Mouse (Mus musculus) neural tube, embryonic 12.5 days (tissue): ENCODE measurements around the gene Vwa3a. TPM values are rescaled to one million over a fixed set of nuclear protein-coding genes. Genes with fewer than 3 reads are reported as not detected.
"Not testable (repeated sequence)": the region's sequence is repeated elsewhere in the genome, so short reads cannot be mapped to it uniquely, and the experiment has no call there.

ENCODE experiments used
- ATAC-seq: fragments of 200-750 bp; cut with Nextera tagmentation; 2 replicates; pipeline ENCODE4 v1.8.0; 2017; ENCODE audit warnings: low read depth, mild to moderate bottlenecking, moderate TSS enrichment, moderate library complexity; ENCODE audit not compliant: low FRiP score
- H3K27ac ChIP-seq: fragments of 300-500 bp; sonication (generic); 2 replicates; pipeline ENCODE4 v1.5.1; 2016
- H3K27me3 ChIP-seq: fragments of 300-500 bp; sonication (generic); replicated peaks from 2 replicates; pipeline ENCODE4 v1.6.1; 2016; ENCODE audit warnings: mild to moderate bottlenecking
- H3K36me3 ChIP-seq: fragments of 300-500 bp; sonication (generic); 2 replicates; pipeline ENCODE4 v1.6.1; 2016; ENCODE audit warnings: mild to moderate bottlenecking
- H3K4me1 ChIP-seq: fragments of 300-500 bp; sonication (generic); 2 replicates; pipeline ENCODE4 v1.6.1; 2016
- H3K4me2 ChIP-seq: fragments of 300-500 bp; sonication (generic); replicated peaks from 2 replicates; pipeline ENCODE4 v1.6.1; 2016; ENCODE audit warnings: mild to moderate bottlenecking
- H3K4me3 ChIP-seq: fragments of 300-500 bp; sonication (generic); 2 replicates; pipeline ENCODE4 v1.5.1; 2016
- H3K9ac ChIP-seq: fragments of 300-500 bp; sonication (generic); 2 replicates; pipeline ENCODE4 v1.6.1; 2016; ENCODE audit warnings: mild to moderate bottlenecking
- H3K9me3 ChIP-seq: fragments of 300-500 bp; sonication (generic); 2 replicates; pipeline ENCODE4 v1.6.1; 2016; ENCODE audit warnings: mild to moderate bottlenecking
- WGBS: fragments of 180-500 bp; shearing (Covaris S2); methylation state at CpG from one replicate; pipeline ENCODE4 v1.1.7; 2016; 5-methylcytosine and 5-hydroxymethylcytosine counted together
- polyA plus RNA-seq: library from polyadenylated mRNA; unstranded; fragments of >200 nt; fragmentation: Nextera tagmentation; extraction: Ambion mirVana; gene quantifications from 2 replicates; pipeline ENCODE4 v1.2.1, GENCODE M21; 2016

Gene Vwa3a
- polyA plus RNA-seq = 0.28 and 0.50 TPM in 2 replicates

DNA sequence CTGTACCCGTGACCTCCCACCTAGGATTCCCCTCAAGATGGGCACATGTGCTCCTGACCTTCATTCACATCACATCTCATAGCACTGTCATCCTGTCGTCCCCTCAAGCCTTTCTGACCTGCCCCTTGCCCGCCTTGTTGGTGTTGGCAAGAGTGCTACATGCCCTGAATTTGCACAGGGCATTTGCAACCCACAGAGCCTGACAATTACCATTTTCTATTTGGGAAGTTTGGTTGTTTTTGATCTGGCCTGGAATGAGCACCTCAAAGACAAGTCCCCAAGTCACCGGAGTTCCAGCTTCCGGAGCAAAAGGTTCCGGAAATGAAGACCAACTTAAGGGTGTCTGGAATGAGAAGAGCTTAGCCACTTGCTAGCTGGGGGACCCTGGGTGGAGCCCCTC is at the start of gene Vwa3a:
Vwa3a (plus strand) TSS at position 301 of the 400 bp plus-strand sequence.
- 0 out of 2 replicates have a peak, but pooled peaks cover 6% of the 10 kb centered on the region for H3K4me1 ChIP-seq
- no peak within 1 kb of the TSS for H3K27ac ChIP-seq
- no peak for ATAC-seq
- no peaks in the 10 kb centered on the region for H3K9me3 ChIP-seq
- H3K9ac ChIP-seq = no peak within 1 kb of the TSS
- H3K4me2 ChIP-seq = no peak within 1 kb of the TSS
- H3K4me3 ChIP-seq = no peak within 1 kb of the TSS
- H3K27me3 ChIP-seq = no peaks in the 10 kb centered on the region
- H3K36me3 ChIP-seq = peaks cover 10% of the 10 kb centered on the region
- 80% methylated on average over 6 of the region's 6 CpGs for WGBS

DNA sequence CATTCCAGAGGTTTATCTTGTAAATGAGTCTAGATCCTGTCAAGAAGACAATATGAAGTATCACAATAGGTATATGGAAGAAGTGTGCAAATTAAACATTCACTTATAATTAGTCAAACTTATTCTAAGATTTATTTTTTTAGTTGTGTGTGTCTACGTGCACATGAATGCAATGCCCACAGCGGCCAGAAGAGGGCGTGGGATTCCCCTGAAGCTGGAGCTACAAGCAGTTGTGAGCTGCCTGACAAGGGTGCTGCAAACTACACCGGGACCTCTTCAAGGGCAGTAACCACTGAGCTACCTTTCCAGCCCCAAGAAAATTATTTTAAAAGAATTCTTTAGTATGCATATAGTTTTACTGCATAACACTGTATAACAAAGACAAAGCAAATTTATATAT is 48.5 kb upstream of the Vwa3a start:
- Histone ChIP-seq H3K9ac (no peak overlapping the region), H3K4me3 (no peak overlapping the region), H3K27me3 (no peaks in the 10 kb centered on the region), H3K36me3 (peaks cover 5% of the 10 kb centered on the region; the same call in 1 of the 2 replicates), H3K4me1 (peaks cover 4% of the 10 kb centered on the region; the same call in 1 of the 2 replicates), H3K4me2 (no peak overlapping the region), H3K9me3 (no peaks in the 10 kb centered on the region), H3K27ac (no peak overlapping the region)
- ATAC-seq = no peak
- 81% methylated on average over 4 of the region's 4 CpGs for WGBS

DNA sequence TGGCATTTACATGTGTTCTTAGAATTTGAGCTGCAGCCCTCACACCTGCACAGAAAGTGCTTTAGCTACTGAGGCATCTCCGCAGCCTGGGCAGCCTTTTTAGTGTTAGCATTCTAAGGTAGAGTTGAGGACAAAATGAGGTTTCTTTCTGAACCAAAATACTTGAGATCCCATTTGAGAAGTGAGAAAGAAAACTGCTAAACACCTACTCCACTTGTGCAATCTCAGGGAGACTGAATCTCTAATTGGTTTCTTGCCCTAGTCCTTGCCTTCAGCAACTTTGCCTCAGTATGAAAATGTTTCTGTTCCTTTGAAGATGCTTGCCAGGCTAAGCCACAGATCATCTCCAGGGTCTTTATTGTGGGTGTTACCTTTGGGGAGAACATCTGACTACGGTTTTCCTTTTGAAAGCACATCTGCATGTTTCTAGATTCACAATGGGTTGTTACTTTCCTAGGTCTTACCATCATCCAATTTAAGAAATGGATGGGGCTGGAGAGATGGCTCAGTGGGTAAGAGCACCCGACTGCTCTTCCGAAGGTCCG is 45.2 kb upstream of the Vwa3a start:
- H3K27ac ChIP-seq = no peak overlapping the region
- no peak overlapping the region for H3K4me2 ChIP-seq
- H3K36me3 ChIP-seq = peaks cover 5% of the 10 kb centered on the region; the same call in 1 of the 2 replicates
- H3K9me3 ChIP-seq = no peaks in the 10 kb centered on the region
- no peak overlapping the region for H3K9ac ChIP-seq
- no peaks in the 10 kb centered on the region for H3K27me3 ChIP-seq
- 93% methylated on average over 5 of the region's 5 CpGs for WGBS
- no peak overlapping the region for H3K4me3 ChIP-seq
- no peak for ATAC-seq
- H3K4me1 ChIP-seq = peaks cover 4% of the 10 kb centered on the region; the same call in 1 of the 2 replicates

DNA sequence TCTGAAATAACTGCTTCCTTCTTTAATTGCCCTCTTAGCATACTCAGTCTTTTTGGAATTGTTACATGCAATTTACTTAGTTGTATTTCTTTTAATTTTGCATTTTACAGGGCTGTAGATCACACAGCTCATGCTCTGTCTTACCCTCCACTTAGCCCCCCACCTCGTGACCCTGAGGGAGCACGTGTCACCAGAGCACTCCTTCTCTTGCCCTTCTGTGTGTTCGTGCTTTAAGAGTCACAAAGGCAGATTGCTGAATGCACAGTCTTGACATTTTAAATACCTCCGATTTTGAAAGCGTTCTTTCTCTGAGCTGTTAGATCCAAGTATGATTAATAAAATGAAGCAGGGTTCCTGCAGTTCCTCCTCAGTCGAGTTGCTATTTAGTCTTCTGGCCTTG is 43.9 kb upstream of the Vwa3a start:
- Histone ChIP-seq H3K9ac (no peak overlapping the region), H3K9me3 (no peaks in the 10 kb centered on the region), H3K4me1 (peaks cover 4% of the 10 kb centered on the region; the same call in 1 of the 2 replicates), H3K27me3 (no peaks in the 10 kb centered on the region), H3K4me3 (no peak overlapping the region), H3K4me2 (no peak overlapping the region), H3K36me3 (peaks cover 5% of the 10 kb centered on the region; the same call in 1 of the 2 replicates), H3K27ac (no peak overlapping the region)
- no peak for ATAC-seq
- 15% methylated on average over 6 of the region's 6 CpGs for WGBS

DNA sequence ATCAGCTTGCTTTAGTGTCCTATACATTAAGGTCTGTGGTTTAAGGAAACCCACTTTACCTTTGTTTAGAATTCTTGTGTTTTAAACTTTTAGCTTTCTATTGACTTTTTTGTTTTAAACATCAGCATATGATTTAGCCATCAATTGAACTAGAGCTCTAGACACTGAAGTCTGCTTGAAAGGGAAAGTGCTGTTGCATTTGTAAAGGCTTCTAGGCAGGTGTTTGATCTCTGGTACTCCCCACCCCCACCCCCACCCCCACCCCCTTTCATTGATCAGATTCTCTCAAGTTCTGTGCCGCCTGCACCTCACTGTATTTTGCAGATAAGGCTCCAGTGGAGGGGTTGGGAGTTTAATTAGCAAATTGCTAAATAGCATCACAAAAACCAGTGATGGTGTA is 43.5 kb upstream of the Vwa3a start:
- Histone ChIP-seq H3K9ac (no peak overlapping the region), H3K4me1 (peaks cover 4% of the 10 kb centered on the region; the same call in 1 of the 2 replicates), H3K27ac (no peak overlapping the region), H3K36me3 (peaks cover 5% of the 10 kb centered on the region; the same call in 1 of the 2 replicates), H3K4me3 (no peak overlapping the region), H3K27me3 (no peaks in the 10 kb centered on the region), H3K9me3 (no peaks in the 10 kb centered on the region), H3K4me2 (no peak overlapping the region)
- ATAC-seq = no peak
- WGBS = 59% methylated on average over 1 of the region's 1 CpGs

DNA sequence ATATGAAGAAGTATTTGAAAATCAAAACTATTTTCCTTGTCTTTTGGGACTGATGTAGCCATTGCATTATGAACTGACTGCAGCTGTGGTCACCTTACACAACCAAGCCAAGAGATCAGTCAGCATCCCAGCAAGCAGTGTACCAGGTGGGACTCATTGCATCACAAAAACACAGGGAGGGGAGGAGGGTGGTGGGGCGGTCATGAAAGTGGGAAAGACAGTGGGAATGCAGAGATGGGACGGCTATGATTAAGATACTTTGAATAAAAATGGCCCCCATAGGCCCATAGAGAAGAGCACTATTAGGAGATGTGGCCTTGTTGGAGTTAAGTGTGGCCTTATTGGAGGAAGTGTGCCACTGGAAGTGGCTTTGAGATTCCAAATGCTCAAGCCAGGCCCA is 42.8 kb upstream of the Vwa3a start:
- Histone ChIP-seq H3K9ac (no peak overlapping the region), H3K4me3 (no peak overlapping the region), H3K27me3 (no peaks in the 10 kb centered on the region), H3K36me3 (peaks cover 5% of the 10 kb centered on the region; the same call in 1 of the 2 replicates), H3K4me2 (no peak overlapping the region), H3K4me1 (peaks cover 4% of the 10 kb centered on the region; the same call in 1 of the 2 replicates), H3K9me3 (no peaks in the 10 kb centered on the region), H3K27ac (no peak overlapping the region)
- 82% methylated on average over 2 of the region's 2 CpGs for WGBS
- no peak for ATAC-seq

DNA sequence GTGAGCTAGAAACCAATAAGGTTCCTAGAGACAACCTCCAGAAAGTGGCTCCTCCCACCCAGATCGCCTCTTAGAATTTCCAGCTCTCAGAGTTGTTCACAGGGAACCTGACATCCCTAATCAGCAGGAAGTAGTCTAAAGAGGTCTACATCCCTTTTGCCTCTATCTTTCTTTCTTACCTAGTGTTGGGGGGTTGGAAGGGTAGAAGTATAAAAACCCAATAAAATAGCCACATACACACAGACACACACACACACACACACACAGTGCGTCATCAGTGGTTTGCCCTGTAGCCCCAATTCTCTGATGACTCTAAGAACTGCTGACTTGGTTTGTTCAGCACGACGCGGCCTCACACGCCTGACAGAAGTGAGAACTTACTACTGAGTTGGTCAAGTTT is 39.5 kb upstream of the Vwa3a start:
- no peaks in the 10 kb centered on the region for H3K9me3 ChIP-seq
- H3K9ac ChIP-seq = no peak overlapping the region
- 91% methylated on average over 6 of the region's 6 CpGs for WGBS
- no peaks in the 10 kb centered on the region for H3K27me3 ChIP-seq
- H3K4me1 ChIP-seq = peaks cover 4% of the 10 kb centered on the region; the same call in 1 of the 2 replicates
- ATAC-seq = no peak
- H3K4me3 ChIP-seq = no peak overlapping the region
- no peaks in the 10 kb centered on the region for H3K36me3 ChIP-seq
- no peak overlapping the region for H3K27ac ChIP-seq
- H3K4me2 ChIP-seq = no peak overlapping the region

DNA sequence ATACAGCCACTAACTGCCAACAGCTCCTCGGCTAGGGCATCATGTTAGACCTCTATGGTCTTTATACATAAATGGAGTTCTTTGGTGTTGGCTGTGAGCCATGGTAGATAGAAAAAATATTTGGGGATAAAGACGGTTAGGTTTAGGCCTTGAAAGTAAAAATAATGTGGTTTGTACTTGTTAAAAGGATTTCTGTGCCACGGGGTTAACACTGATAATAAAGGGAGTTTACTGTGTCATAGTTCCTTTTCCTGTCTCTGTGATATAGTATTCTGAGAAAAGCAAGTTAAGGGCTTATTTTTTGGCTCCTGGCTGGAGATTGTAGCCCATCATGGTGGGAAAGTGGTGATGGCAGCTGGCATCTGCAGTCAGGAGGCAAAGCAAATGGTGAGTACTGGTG is 35.2 kb upstream of the Vwa3a start:
- no peak overlapping the region for H3K4me3 ChIP-seq
- ATAC-seq = no peak
- no peaks in the 10 kb centered on the region for H3K27me3 ChIP-seq
- 90% methylated on average over 3 of the region's 3 CpGs for WGBS
- no peak overlapping the region for H3K27ac ChIP-seq
- no peaks in the 10 kb centered on the region for H3K9me3 ChIP-seq
- no peak overlapping the region for H3K4me2 ChIP-seq
- no peaks in the 10 kb centered on the region for H3K36me3 ChIP-seq
- H3K9ac ChIP-seq = no peak overlapping the region
- no peaks in the 10 kb centered on the region for H3K4me1 ChIP-seq

DNA sequence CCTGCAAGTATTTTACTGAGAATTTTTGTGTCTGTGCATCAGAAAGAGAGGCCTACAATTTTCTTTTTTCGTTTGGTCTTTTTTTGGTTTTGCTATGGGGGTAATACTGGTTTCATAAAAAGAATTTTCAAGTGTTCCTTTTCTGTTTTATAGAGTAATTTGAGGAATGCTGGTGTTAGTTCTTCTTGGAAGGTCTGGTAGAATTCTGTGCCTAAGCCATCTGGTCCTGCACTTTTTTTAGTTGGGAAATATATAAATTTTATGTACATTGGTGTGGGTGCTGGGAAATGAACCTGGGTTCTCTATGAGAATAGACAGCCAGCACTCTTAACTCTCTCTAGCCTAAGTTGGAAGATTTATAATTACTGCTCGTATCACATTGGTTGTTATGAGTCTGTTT is 27.0 kb upstream of the Vwa3a start:
- Histone ChIP-seq H3K36me3 (no peaks in the 10 kb centered on the region), H3K4me2 (no peak overlapping the region), H3K27me3 (no peaks in the 10 kb centered on the region), H3K27ac (no peak overlapping the region), H3K4me1 (no peaks in the 10 kb centered on the region), H3K9me3 (no peaks in the 10 kb centered on the region), H3K4me3 (no peak overlapping the region), H3K9ac (no peak overlapping the region)
- no peak for ATAC-seq
- WGBS = 95% methylated on average over 2 of the region's 2 CpGs

DNA sequence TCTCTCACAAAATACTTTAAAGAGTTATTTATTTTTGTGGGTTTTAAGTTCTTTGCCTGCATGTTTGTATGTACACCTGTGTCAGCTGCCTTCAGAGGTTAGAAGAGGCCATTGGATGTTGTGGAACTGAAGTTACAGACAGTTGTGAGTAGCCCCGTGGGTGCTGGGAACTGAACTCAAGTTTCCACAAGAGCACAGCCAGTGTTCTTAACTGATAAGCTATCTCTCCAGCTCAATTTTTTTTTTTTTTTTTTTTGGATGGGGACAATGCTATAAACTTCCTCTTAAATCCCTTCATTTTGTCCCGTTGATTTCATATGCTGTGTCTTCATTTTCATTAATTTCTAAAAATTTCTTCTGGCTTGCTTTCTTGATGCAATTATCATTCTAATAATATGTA is 25.9 kb upstream of the Vwa3a start:
- Histone ChIP-seq H3K4me1 (no peaks in the 10 kb centered on the region), H3K4me3 (no peak overlapping the region), H3K4me2 (no peak overlapping the region), H3K27ac (no peak overlapping the region), H3K9ac (no peak overlapping the region), H3K36me3 (no peaks in the 10 kb centered on the region), H3K27me3 (no peaks in the 10 kb centered on the region), H3K9me3 (no peaks in the 10 kb centered on the region)
- 91% methylated on average over 2 of the region's 2 CpGs for WGBS
- ATAC-seq = no peak

DNA sequence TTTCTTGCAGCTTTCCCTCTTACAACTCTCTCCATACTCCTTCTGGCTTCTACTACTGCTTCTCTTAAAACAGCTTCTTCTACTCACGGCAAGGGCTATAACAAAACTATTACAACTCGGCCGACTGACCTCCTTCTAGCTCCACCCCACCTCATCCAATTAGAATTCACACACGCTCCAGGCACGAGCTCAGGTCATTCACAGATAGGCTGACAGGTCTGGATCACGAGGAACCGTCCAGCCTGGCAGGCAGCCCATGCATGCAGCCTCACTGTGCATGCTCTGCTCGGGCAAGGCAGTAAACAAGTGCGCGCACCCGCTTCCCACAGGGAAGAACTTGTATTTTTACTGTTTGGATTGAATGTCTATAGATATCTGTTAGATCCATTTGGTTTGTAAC is 25.2 kb upstream of the Vwa3a start:
- H3K4me1 ChIP-seq, H3K27me3 ChIP-seq, H3K9me3 ChIP-seq, H3K27ac ChIP-seq, H3K4me2 ChIP-seq, H3K36me3 ChIP-seq, H3K9ac ChIP-seq, H3K4me3 ChIP-seq, ATAC-seq: not testable (repeated sequence)
- 88% methylated on average over 11 of the region's 11 CpGs for WGBS

DNA sequence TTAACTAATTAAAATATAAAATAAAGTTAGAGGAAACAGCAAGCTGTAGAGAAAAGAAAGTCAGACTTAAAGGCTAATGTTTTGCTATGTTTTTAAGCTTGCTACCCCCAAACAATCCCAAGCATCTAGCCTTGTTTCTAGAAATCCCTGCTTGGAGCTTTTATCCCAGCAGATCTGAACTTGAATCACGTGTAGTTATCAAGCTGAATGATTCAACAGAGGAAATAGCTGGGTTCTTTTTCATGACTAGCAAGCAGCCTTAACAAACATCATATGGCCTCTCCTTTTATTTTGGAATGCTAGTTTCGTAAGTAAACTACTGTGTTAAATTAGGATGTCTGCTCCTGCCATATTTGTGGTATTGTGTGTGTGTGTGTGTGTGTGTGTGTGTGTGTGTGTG is 21.9 kb upstream of the Vwa3a start:
- Histone ChIP-seq H3K4me1 (no peaks in the 10 kb centered on the region), H3K4me2 (no peak overlapping the region), H3K36me3 (no peaks in the 10 kb centered on the region), H3K27ac (no peak overlapping the region), H3K9ac (no peak overlapping the region), H3K27me3 (no peaks in the 10 kb centered on the region), H3K4me3 (no peak overlapping the region), H3K9me3 (no peaks in the 10 kb centered on the region)
- 88% methylated on average over 2 of the region's 2 CpGs for WGBS
- ATAC-seq = no peak

DNA sequence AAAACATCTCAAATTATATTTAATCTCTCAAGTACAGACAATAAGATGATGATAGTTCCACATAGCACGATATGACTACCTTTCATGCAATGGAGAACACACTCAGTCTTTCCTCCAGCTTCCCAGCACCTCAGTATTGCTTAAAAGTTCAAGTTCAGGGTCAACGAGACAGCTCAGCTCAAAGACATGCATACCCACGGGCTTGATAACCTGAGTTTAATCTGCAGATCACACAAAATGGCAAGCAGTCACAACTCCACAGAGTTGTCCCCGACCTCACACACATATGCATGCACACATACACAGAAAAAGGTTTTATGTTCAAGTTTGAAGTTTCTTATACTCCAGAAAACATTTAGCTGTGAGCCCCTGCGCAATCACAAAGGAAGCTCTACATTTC is 18.1 kb upstream of the Vwa3a start:
- WGBS = 89% methylated on average over 5 of the region's 5 CpGs
- Histone ChIP-seq H3K4me1 (peaks cover 8% of the 10 kb centered on the region; the same call in 1 of the 2 replicates), H3K27me3 (no peaks in the 10 kb centered on the region), H3K4me2 (no peak overlapping the region), H3K27ac (no peak overlapping the region), H3K4me3 (no peak overlapping the region), H3K9me3 (no peaks in the 10 kb centered on the region), H3K9ac (no peak overlapping the region), H3K36me3 (no peaks in the 10 kb centered on the region)
- ATAC-seq = no peak
